Mouse (Mus musculus) brain, embryonic 14.5 days (tissue): ENCODE measurements around the gene Slc19a3.

Source experiments
- CTCF ChIP-seq: fragments of 200-500 bp; IDR thresholded peaks from 2 replicates; pipeline ENCODE4 v1.5.1; 2012; ENCODE audit warnings: inconsistent platforms, mild to moderate bottlenecking, moderate library complexity, borderline replicate concordance; ENCODE audit not compliant: insufficient read depth, insufficient read length; ENCODE audit errors: extremely low read depth
- POLR2A ChIP-seq: fragments of 200-500 bp; IDR thresholded peaks from 2 replicates; pipeline ENCODE4 v1.6.1; 2012; ENCODE audit warnings: mild to moderate bottlenecking, inconsistent platforms, borderline replicate concordance; ENCODE audit not compliant: poor library complexity, insufficient read depth, insufficient read length, severe bottlenecking; ENCODE audit errors: extremely low read depth

- TF ChIP-seq CTCF = no peak
- no peak for TF ChIP-seq POLR2A
These were observed 5.7 kb downstream of the Slc19a3 start for GRCm38 (mm10) chr1:83032508-83032907.
